Mouse (Mus musculus) kidney, postnatal 25 days (tissue): ENCODE data around the gene Dixdc1.
A peak's percentile ranks its signal among the peaks of the same experiment; 100 is the strongest.

Source experiments
- DNase-seq, 2 experiments: peaks; one replicate each; pipeline ENCODE4 v3.0.0; 2021; ENCODE audit warnings: mixed read lengths in 2 of 2

Dixdc1 gene

GRCm38 (mm10) chr9:50742744-50743143, 3.4 kb upstream of the Dixdc1 start:
- DNase-seq: no peak

GRCm38 (mm10) chr9:50742261-50742660, 2.9 kb upstream of the Dixdc1 start:
- no peak for DNase-seq

- DNase-seq: no peak
These were observed 1.8 kb upstream of the Dixdc1 start for GRCm38 (mm10) chr9:50740867-50741784.

- peak; percentile 62 to 78 for DNase-seq
These were observed 4.3 kb downstream of the Dixdc1 start for GRCm38 (mm10) chr9:50734989-50735388.

- no peak for DNase-seq
These were observed 6.8 kb downstream of the Dixdc1 start for GRCm38 (mm10) chr9:50732560-50732959.

GRCm38 (mm10) chr9:50729600-50729999, 9.7 kb downstream of the Dixdc1 start:
- peak in 1 of 2 experiments; percentile 62 for DNase-seq

- peak; percentile 63 to 78 for DNase-seq
These were observed 11.2 kb downstream of the Dixdc1 start for GRCm38 (mm10) chr9:50727925-50728651.

- DNase-seq: no peak
These were observed 12.0 kb downstream of the Dixdc1 start for GRCm38 (mm10) chr9:50727171-50727924.

- no peak for DNase-seq
These were observed 13.3 kb downstream of the Dixdc1 start for GRCm38 (mm10) chr9:50725921-50726590.

GRCm38 (mm10) chr9:50724661-50725330, 14.5 kb downstream of the Dixdc1 start:
- DNase-seq: no peak

- no peak for DNase-seq
These were observed 15.2 kb downstream of the Dixdc1 start for GRCm38 (mm10) chr9:50724147-50724546.

GRCm38 (mm10) chr9:50723406-50723805, 15.9 kb downstream of the Dixdc1 start:
- peak; percentile 69 to 81 for DNase-seq

GRCm38 (mm10) chr9:50722451-50722911, 16.8 kb downstream of the Dixdc1 start:
- DNase-seq: no peak

- peak in 1 of 2 experiments; percentile 50 for DNase-seq
These were observed 18.3 kb downstream of the Dixdc1 start for GRCm38 (mm10) chr9:50721061-50721460.

- DNase-seq: no peak
These were observed 20.4 kb downstream of the Dixdc1 start for GRCm38 (mm10) chr9:50718878-50719277.

- DNase-seq: no peak
These were observed 25.1 kb downstream of the Dixdc1 start for GRCm38 (mm10) chr9:50714188-50714587.

GRCm38 (mm10) chr9:50711337-50711736, 28.0 kb downstream of the Dixdc1 start:
- DNase-seq: no peak

GRCm38 (mm10) chr9:50709108-50709507, 30.2 kb downstream of the Dixdc1 start:
- DNase-seq: peak in 1 of 2 experiments; percentile 44

GRCm38 (mm10) chr9:50704907-50705306, 34.4 kb downstream of the Dixdc1 start:
- no peak for DNase-seq

GRCm38 (mm10) chr9:50700921-50701691, 38.2 kb downstream of the Dixdc1 start:
- peak; percentile 36 to 51 for DNase-seq
